Mouse (Mus musculus) heart, embryonic 16.5 days (tissue): ENCODE measurements around the gene Scly. TPM values are rescaled to one million over a fixed set of nuclear protein-coding genes. Genes with fewer than 3 reads are reported as not detected.

Experiments used
- ATAC-seq: fragments of 200-750 bp; cut with Nextera tagmentation; replicated peaks from 2 replicates; pipeline ENCODE4 v1.8.0; 2017; ENCODE audit warnings: moderate number of reproducible peaks; ENCODE audit not compliant: insufficient read depth, low FRiP score; ENCODE audit errors: extremely low read depth
- H3K27ac ChIP-seq: fragments of 300-500 bp; sonication (generic); 2 replicates; pipeline ENCODE4 v1.5.1; 2014; ENCODE audit warnings: mild to moderate bottlenecking, low read length, control low read depth, moderate library complexity
- H3K27me3 ChIP-seq: fragments of 300-500 bp; sonication (generic); 2 replicates; pipeline ENCODE4 v1.6.1; 2014; ENCODE audit warnings: low read length, mixed read lengths; ENCODE audit not compliant: control insufficient read depth, insufficient read depth
- H3K36me3 ChIP-seq: fragments of 300-500 bp; sonication (generic); 2 replicates; pipeline ENCODE4 v1.6.1; 2014; ENCODE audit not compliant: control insufficient read depth, insufficient read depth
- H3K4me1 ChIP-seq: fragments of 300-500 bp; sonication (generic); 2 replicates; pipeline ENCODE4 v1.6.1; 2014; ENCODE audit warnings: low read length, mixed read lengths; ENCODE audit not compliant: control insufficient read depth, insufficient read depth
- H3K4me2 ChIP-seq: fragments of 300-500 bp; sonication (generic); 2 replicates; pipeline ENCODE4 v1.6.1; 2014; ENCODE audit warnings: low read depth, mild to moderate bottlenecking, control low read depth, low read length
- H3K4me3 ChIP-seq: fragments of 300-500 bp; sonication (generic); 2 replicates; pipeline ENCODE4 v1.5.1; 2014; ENCODE audit warnings: mild to moderate bottlenecking, control low read depth, low read length
- H3K9ac ChIP-seq: fragments of 300-500 bp; sonication (generic); 2 replicates; pipeline ENCODE4 v1.6.1; 2014; ENCODE audit warnings: low read length, control low read depth
- H3K9me3 ChIP-seq: fragments of 300-500 bp; sonication (generic); replicated peaks from 2 replicates; pipeline ENCODE4 v1.6.1; 2016; ENCODE audit warnings: low read length; ENCODE audit not compliant: control insufficient read depth
- WGBS: fragments of 180-500 bp; shearing (Covaris S2); extraction: QIAGEN DNeasy Blood & Tissue Kit; methylation state at CpG from one replicate; pipeline ENCODE4 v1.1.7; 2014; 5-methylcytosine and 5-hydroxymethylcytosine counted together
- polyA plus RNA-seq: library from polyadenylated mRNA; unstranded; fragments of >200 nt; fragmentation: Nextera tagmentation; extraction: Ambion mirVana; gene quantifications from 2 replicates; pipeline ENCODE4 v1.2.1, GENCODE M21; 2015

Scly gene
- polyA plus RNA-seq, 1 experiment from 2014 or later: 17.5 TPM

GRCm38 (mm10) chr1:91313251-91313650, 15.1 kb downstream of the Scly start:
- peak; percentile 70 for ATAC-seq

GRCm38 (mm10) chr1:91317656-91318055, 19.5 kb downstream of the Scly start:
- Histone ChIP-seq H3K9me3 (no peaks in the 10 kb centered on the region), H3K4me1 (peaks cover 30% of the 10 kb centered on the region), H3K27ac (no peak overlapping the region; the same call in 1 of the 2 replicates), H3K27me3 (no peaks in the 10 kb centered on the region), H3K4me3 (no peak overlapping the region), H3K4me2 (no peak overlapping the region), H3K9ac (no peak overlapping the region), H3K36me3 (no peaks in the 10 kb centered on the region)
- 58% methylated on average over 6 of the region's 6 CpGs for WGBS
- no peak for ATAC-seq

More at GRCm38 (mm10) chr1:91313251-91313650, 15.1 kb downstream of the Scly start:
- Histone ChIP-seq H3K36me3 (peaks cover 32% of the 10 kb centered on the region), H3K4me2 (0 out of 2 replicates have a peak overlapping the region, but pooled peaks have one; percentile 1), H3K9ac (no peak overlapping the region; the same call in 1 of the 2 replicates), H3K4me1 (peaks cover 16% of the 10 kb centered on the region), H3K27me3 (no peaks in the 10 kb centered on the region), H3K9me3 (no peaks in the 10 kb centered on the region), H3K27ac (peak overlapping the region; percentile 66), H3K4me3 (no peak overlapping the region)
- WGBS: 27% methylated on average over 5 of the region's 5 CpGs

GRCm38 (mm10) chr1:91321760-91322438, 23.8 kb downstream of the Scly start, which contains the start of gene Espnl:
TSS of gene Espnl (plus strand) at chr1:91322075.
- peaks cover 17% of the 10 kb centered on the region for H3K4me1 ChIP-seq
- H3K27me3 ChIP-seq: no peaks in the 10 kb centered on the region
- no peak within 1 kb of the TSS for H3K4me2 ChIP-seq
- peak; percentile 44 for ATAC-seq
- peak within 1 kb of the TSS; percentile 10; the same call in 1 of the 2 replicates for H3K9ac ChIP-seq
- 40% methylated on average over 19 of the region's 19 CpGs for WGBS
- H3K27ac ChIP-seq: 0 out of 2 replicates have a peak within 1 kb of the TSS, but pooled peaks have one; percentile 6
- H3K36me3 ChIP-seq: no peaks in the 10 kb centered on the region
- no peaks in the 10 kb centered on the region for H3K9me3 ChIP-seq
- no peak within 1 kb of the TSS for H3K4me3 ChIP-seq

GRCm38 (mm10) chr1:91324646-91325045, 26.5 kb downstream of the Scly start:
- WGBS: 68% methylated on average over 2 of the region's 2 CpGs
- Histone ChIP-seq H3K27ac (no peak overlapping the region), H3K4me1 (peaks cover 11% of the 10 kb centered on the region), H3K4me2 (no peak overlapping the region), H3K27me3 (no peaks in the 10 kb centered on the region), H3K4me3 (no peak overlapping the region), H3K36me3 (no peaks in the 10 kb centered on the region), H3K9ac (no peak overlapping the region), H3K9me3 (no peaks in the 10 kb centered on the region)
- ATAC-seq: no peak

- Histone ChIP-seq H3K4me1 (peaks cover 11% of the 10 kb centered on the region), H3K4me2 (no peak overlapping the region), H3K27me3 (no peaks in the 10 kb centered on the region), H3K36me3 (no peaks in the 10 kb centered on the region), H3K9me3 (no peaks in the 10 kb centered on the region), H3K27ac (no peak overlapping the region), H3K4me3 (no peak overlapping the region), H3K9ac (no peak overlapping the region)
- 74% methylated on average over 4 of the region's 4 CpGs for WGBS
- no peak for ATAC-seq
Observed at GRCm38 (mm10) chr1:91325488-91326042, 27.4 kb downstream of the Scly start.

- H3K27ac ChIP-seq: no peak overlapping the region
- no peaks in the 10 kb centered on the region for H3K9me3 ChIP-seq
- H3K4me3 ChIP-seq: no peak overlapping the region
- peaks cover 12% of the 10 kb centered on the region for H3K4me1 ChIP-seq
- no peak for ATAC-seq
- H3K27me3 ChIP-seq: no peaks in the 10 kb centered on the region
- H3K9ac ChIP-seq: no peak overlapping the region
- WGBS: 58% methylated on average over 4 of the region's 4 CpGs
- H3K36me3 ChIP-seq: no peaks in the 10 kb centered on the region
- no peak overlapping the region for H3K4me2 ChIP-seq
Observed at GRCm38 (mm10) chr1:91332102-91332501, 34.0 kb downstream of the Scly start.

GRCm38 (mm10) chr1:91333582-91333981, 35.4 kb downstream of the Scly start:
- peak; percentile 77 for ATAC-seq
- Histone ChIP-seq H3K9me3 (no peaks in the 10 kb centered on the region), H3K4me2 (no peak overlapping the region), H3K9ac (no peak overlapping the region), H3K27ac (peak overlapping the region; percentile 67), H3K27me3 (no peaks in the 10 kb centered on the region), H3K4me1 (peaks cover 12% of the 10 kb centered on the region), H3K4me3 (no peak overlapping the region), H3K36me3 (no peaks in the 10 kb centered on the region)

GRCm38 (mm10) chr1:91337355-91337754, 39.2 kb downstream of the Scly start:
- Histone ChIP-seq H3K9ac (no peak overlapping the region), H3K9me3 (no peaks in the 10 kb centered on the region), H3K27ac (no peak overlapping the region), H3K4me2 (no peak overlapping the region), H3K4me3 (no peak overlapping the region), H3K36me3 (no peaks in the 10 kb centered on the region), H3K27me3 (0 out of 2 replicates have a peak, but pooled peaks cover 3% of the 10 kb centered on the region), H3K4me1 (peaks cover 12% of the 10 kb centered on the region)
- ATAC-seq: no peak
- 88% methylated on average over 7 of the region's 7 CpGs for WGBS

- no peak for ATAC-seq
- WGBS: 72% methylated on average over 3 of the region's 3 CpGs
- no peak overlapping the region for H3K4me3 ChIP-seq
- peaks cover 12% of the 10 kb centered on the region; the same call in 1 of the 2 replicates for H3K4me1 ChIP-seq
- H3K27ac ChIP-seq: no peak overlapping the region
- H3K27me3 ChIP-seq: peaks cover 41% of the 10 kb centered on the region
- no peaks in the 10 kb centered on the region for H3K9me3 ChIP-seq
- no peak overlapping the region for H3K9ac ChIP-seq
- no peak overlapping the region for H3K4me2 ChIP-seq
- no peaks in the 10 kb centered on the region for H3K36me3 ChIP-seq
Observed at GRCm38 (mm10) chr1:91344001-91344400, 45.9 kb downstream of the Scly start.
